Mouse (Mus musculus): Measurements from ENCODE around the gene Thrap3. TPM values are rescaled to one million over a fixed set of nuclear protein-coding genes. Genes with fewer than 3 reads are reported as not detected.

Thrap3 gene
- total RNA-seq, 2 experiments from 2014 or later = 142 to 149 TPM

DNA sequence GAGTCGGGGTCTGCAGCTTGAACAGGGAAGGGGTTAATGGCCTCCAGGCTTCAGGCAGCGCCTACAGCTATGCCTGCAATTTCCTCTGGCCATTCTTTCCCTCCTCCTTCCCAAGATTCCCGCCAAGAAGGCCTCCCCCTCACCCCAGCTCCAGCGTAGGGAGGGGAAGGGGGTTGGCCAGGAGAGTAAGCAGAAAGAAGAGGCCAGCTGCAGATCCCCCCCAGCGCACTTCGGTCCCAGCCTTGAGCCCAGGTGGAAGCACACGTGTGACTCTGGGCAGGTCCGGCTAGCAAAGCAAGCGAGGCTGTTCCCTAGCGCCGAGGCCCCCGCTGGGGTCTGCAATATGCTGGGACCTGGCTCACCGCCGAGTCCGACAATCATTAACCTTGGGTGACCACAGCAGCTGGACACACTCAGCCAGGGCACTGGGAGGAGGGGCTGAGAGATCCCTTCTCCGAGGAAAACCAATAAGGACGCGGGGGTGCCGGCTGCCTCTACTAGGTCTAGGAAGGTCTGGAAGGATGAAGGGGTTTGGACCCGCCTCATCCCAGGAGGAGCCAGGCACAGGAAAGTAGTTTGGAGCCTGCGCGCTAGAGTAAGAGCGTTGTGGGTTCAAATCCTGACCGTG, 54.9 kb downstream of the Thrap3 start, which contains the start of gene Eva1b:
Eva1b (plus strand) TSS at position 212 of the 628 bp plus-strand sequence.
- no peak for DNase-seq (ENCODE audit: low spot score in 2 of 2)

- DNase-seq (ENCODE audit: low spot score in 2 of 2) = no peak
These were observed 55.5 kb downstream of the Thrap3 start for GRCm38 (mm10) chr4:126146974-126147532.

DNA sequence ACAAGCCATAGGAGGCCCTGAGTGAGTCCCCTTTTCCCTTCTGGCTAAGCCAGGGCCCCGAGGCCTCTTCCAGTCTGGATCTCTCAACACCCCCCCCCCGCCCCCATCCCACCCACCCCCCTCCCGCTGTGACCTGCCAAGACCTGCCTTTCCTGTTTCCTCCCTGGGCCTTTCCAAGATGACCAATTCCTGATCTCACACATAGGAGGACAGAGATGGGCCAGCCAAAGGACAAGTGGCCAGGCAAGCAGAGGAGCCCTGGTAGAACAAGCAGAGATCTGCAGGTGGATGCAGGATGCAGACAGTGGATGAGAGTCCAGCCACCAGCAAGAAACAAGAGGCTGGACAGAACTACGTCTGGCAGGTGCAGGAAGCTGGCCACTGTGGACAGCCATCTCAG, 57.2 kb downstream of the Thrap3 start:
- DNase-seq (ENCODE audit: low spot score in 2 of 2) = no peak

DNA sequence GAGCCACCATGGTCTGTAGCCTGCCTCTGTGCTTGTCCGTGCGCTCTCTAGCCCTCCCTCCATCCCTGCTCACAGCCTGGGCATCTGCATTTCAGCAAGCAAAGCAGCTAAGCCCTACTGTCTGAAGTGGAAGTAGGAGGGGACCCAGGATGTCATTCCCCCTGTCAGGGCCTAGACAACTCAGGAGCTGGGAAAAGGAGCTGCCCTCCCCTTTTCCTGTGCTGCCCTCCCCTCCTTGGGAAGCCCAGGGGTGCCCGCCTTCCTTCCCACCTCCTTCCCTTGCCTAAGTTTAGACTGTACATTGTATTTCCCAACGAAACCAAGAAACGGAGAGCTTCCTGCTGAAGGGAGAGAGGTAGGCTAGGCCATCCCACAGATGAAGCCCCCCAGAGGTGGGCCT, 61.5 kb downstream of the Thrap3 start:
- no peak for DNase-seq (ENCODE audit: low spot score in 2 of 2)

GRCm38 (mm10) chr4:126137773-126138172, 64.8 kb downstream of the Thrap3 start:
- no peak for DNase-seq (ENCODE audit: low spot score in 2 of 2)

DNA sequence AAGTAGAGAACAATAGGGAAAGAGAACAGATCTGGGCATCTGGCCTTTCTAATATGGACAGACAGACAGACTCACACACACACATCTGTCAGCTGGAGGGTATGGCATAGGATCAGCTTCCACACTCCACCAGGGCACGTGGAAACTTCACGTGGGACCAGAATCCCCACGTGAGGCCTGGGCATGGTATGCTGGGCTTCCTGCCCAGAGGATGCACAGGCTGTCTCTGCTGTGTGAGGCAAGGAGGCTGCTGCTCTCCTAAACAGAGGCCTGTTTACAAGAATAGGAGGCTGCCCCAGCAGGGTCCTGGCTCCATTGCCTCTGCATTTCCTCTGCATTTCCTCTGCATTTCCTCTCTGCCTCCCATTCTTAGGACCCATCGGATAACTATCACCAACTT, 67.9 kb downstream of the Thrap3 start:
- no peak for DNase-seq (ENCODE audit: low spot score in 2 of 2)

GRCm38 (mm10) chr4:126134236-126134635, 68.3 kb downstream of the Thrap3 start:
- no peak for DNase-seq (ENCODE audit: low spot score in 2 of 2)

GRCm38 (mm10) chr4:126132636-126133264, 69.8 kb downstream of the Thrap3 start:
- DNase-seq (ENCODE audit: low spot score in 2 of 2) = no peak

DNA sequence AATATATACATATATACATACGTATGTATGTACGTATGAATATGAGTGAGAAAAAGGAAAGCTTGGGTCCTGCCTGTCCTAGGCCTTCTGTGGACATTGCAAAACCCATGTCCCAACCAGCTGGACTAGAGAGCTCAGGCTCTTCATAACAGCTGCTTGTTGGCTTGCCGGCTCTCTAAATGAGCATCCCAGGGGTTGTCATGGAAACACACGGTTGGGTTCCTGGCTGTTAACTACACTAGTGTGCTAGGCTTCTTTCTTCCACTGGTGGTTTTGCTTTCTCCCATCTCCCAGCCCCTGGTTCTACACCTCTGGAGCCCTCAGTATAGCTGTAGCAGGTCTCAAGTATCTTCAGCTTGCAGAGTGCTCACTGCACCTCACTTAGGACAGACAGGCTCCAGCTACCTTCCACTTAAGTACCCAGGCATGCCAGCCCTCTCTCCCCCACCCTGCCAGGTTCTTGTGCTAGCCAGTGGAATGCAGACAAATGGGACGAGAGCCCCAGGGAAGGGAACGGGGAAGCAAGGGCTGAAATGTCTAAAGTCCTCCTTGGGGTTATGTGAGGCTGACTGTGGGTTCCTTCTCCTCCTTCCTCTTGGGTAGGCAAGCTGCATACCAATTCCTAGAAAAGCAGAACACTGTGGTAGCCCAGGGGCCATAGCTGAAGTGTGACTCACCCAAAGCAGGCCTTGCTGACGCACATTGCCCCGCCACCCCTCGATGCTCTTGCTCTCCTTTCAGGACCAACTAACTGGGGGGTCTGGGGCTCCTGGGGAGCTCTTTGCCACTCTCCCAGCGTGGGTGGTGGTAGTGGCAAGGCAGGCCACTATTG, 71.1 kb downstream of the Thrap3 start:
- DNase-seq (ENCODE audit: low spot score in 2 of 2) = peak; percentile 52 to 84

DNA sequence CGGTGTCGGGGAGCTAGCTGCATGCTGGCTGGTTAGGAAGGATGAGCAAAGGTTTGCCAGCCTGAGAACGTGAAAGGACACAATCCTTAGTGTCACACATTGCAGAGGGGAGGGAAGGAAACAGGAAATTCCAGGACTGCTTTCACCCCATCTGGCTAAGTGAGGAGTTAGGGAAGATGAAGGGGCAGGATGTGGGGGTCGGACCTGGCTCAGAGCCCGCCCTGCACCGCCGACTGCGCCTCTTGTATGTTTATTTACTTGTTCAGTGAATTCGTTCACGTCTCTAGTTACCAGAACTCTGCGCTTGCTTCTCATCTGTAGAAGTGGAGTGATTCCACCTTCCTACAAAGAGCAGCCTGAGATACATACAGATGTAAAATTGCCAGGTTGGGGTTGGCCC, 72.1 kb downstream of the Thrap3 start:
- DNase-seq (ENCODE audit: low spot score in 2 of 2) = no peak

DNA sequence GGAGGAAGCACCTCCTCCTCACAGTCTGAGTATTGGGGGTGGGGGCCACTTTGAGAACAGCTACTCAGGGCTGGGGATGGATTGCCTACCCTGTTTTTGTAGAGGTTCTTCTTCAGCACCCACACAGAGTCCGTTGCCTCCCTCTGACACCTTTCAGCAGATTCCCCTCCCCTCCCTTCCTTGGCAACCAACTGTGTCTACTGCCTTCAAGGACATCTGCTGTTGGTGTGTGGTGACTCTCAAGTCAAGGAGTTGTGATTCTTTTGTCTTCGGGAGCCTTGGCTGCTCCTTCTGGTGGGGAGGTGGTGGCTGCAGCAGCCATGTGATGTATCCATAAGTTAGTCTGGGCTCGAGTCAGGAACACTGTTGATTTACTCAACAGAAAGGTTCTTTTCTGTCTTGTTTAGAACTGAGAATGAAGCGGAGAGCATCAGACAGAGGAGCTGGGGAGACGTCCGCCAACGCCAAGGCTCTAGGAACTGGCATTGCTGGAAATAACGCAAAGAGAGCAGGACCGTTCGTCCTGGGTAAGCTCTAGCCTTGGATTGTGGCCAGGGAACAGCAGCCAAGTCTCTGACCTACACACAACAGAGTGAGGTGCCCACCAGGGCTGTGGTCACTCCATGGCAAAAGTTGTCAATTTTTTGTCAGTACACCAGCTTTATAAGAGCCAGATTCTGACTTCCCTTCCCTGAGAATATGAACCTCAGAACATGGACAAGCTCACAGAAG, 79.1 kb downstream of the Thrap3 start:
- DNase-seq (ENCODE audit: low spot score in 2 of 2) = no peak

- DNase-seq (ENCODE audit: low spot score in 2 of 2) = no peak
These were observed 82.1 kb downstream of the Thrap3 start for GRCm38 (mm10) chr4:126120506-126120905.

- DNase-seq (ENCODE audit: low spot score in 2 of 2) = no peak
These were observed 82.5 kb downstream of the Thrap3 start for GRCm38 (mm10) chr4:126120052-126120451.

- no peak for DNase-seq (ENCODE audit: low spot score in 2 of 2)
These were observed 83.5 kb downstream of the Thrap3 start for GRCm38 (mm10) chr4:126119051-126119450.

GRCm38 (mm10) chr4:126118651-126119050, 83.9 kb downstream of the Thrap3 start:
- DNase-seq (ENCODE audit: low spot score in 2 of 2) = peak; percentile 52 to 65

- DNase-seq (ENCODE audit: low spot score in 2 of 2) = no peak
These were observed 85.4 kb downstream of the Thrap3 start for GRCm38 (mm10) chr4:126117116-126117515.

DNA sequence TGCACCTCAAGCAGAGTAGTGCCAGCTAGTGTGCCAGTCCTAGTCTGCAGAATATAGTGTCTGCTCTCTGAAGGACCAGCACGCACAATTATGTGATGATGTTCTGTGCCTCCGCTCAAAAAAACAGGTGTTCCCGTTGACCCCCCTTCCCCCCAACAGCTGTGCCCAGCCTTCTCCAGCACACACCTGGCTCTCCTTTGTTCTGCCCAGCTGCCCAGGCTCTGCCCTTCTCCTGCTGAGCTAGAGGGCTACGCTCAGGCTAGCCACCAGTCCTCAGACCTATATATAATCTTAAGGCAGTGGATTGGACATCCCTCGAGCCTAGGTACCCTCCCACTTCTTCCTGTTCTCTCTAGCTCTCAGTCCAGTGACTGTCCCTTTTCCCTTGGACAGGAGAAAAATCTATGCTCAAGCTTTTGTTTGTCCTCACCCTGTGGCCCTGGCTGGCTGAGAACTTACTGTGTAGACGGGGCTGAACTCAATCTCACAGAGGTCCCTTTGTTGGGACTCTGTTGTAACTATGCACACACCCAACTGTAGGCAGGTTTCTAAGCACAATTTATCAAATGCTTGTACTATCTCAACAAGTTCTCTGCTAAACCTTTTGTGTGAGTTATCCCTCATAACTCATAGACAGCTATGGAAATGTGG, 86.6 kb downstream of the Thrap3 start:
- no peak for DNase-seq (ENCODE audit: low spot score in 2 of 2)

GRCm38 (mm10) chr4:126115411-126115810, 87.1 kb downstream of the Thrap3 start:
- DNase-seq (ENCODE audit: low spot score in 2 of 2) = no peak
